Mouse (Mus musculus): ENCODE data around the gene Myo9a. TPM values are rescaled to one million over a fixed set of nuclear protein-coding genes. Genes with fewer than 3 reads are reported as not detected.
"Not testable (repeated sequence)": the region's sequence is repeated elsewhere in the genome, so short reads cannot be mapped to it uniquely, and the experiment has no call there.

The Myo9a gene
- polyA plus RNA-seq, 1 experiment = 4.6 TPM

- TF ChIP-seq POLR2A (IDR thresholded peaks at IDR 0.05; ENCODE audit: low read depth, low read length) (no peak), CTCF (conservative IDR thresholded peaks at IDR 0.05; ENCODE audit: insufficient read depth, insufficient read length, low read depth, low read length) (no peak)
- Histone ChIP-seq H3K4me1 (ENCODE audit: control insufficient read depth, insufficient read depth, low read length) (no peaks in the 10 kb centered on the region), H3K36me3 (ENCODE audit: control insufficient read depth, insufficient read depth, low read length) (no peaks in the 10 kb centered on the region), H3K4me3 (ENCODE audit: insufficient read depth, low read depth, low read length) (no peak overlapping the region), H3K27me3 (replicated peaks; ENCODE audit: control insufficient read depth, insufficient read depth, low read length) (no peaks in the 10 kb centered on the region), H3K27ac (ENCODE audit: insufficient read depth, low read depth, low read length) (no peak overlapping the region)
- WGBS = 66% methylated on average over 3 of the region's 3 CpGs
- no peak for DNase-seq
Measured at GRCm38 (mm10) chr9:59955199-59955598, 204.5 kb downstream of the Myo9a start.

DNA sequence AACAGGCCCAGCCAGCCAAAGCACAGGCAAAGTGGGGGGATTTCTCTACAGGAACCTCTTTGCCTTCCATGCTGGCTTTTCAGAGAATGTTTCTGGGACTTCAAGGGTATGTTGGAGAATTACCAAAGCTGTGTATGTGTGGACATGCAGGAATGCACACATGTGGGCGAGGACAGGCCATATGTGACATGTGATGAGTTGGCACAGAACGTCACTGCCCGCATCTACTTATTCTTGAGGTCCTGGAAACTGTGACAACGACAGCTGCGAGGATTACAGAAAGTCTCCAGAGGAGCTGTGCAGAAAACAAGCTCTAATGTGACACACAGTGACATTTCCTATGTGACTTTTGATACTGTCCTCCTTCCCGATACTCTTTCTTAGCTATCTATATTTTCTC lies 205.0 kb downstream of the Myo9a start:
- TF ChIP-seq POLR2A (IDR thresholded peaks at IDR 0.05; ENCODE audit: low read depth, low read length) (no peak), CTCF (conservative IDR thresholded peaks at IDR 0.05; ENCODE audit: insufficient read depth, insufficient read length, low read depth, low read length) (no peak)
- Histone ChIP-seq H3K27me3 (replicated peaks; ENCODE audit: control insufficient read depth, insufficient read depth, low read length) (no peaks in the 10 kb centered on the region), H3K4me3 (ENCODE audit: insufficient read depth, low read depth, low read length) (no peak overlapping the region), H3K27ac (ENCODE audit: insufficient read depth, low read depth, low read length) (no peak overlapping the region), H3K36me3 (ENCODE audit: control insufficient read depth, insufficient read depth, low read length) (no peaks in the 10 kb centered on the region), H3K4me1 (ENCODE audit: control insufficient read depth, insufficient read depth, low read length) (no peaks in the 10 kb centered on the region)
- DNase-seq = no peak
- WGBS = 86% methylated on average over 6 of the region's 6 CpGs

DNA sequence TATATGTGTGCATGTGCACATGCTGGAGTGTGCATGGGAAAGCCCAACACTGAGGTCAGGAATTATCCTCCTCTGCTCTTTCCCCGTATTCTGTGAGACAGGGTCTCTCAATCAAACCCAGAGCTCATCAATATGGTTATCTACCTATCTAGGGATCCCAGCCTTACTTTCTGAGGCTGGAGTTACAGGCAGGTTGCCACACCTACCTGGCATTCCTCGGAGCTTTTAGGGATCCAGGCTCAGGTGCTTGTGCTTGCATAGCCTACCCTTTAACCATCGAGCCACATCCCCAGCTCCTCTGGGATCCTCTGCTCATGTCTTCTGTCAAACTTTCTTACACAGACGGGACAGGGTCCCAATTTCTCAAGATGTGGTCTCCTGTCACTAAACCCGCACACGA lies 205.8 kb downstream of the Myo9a start:
- Histone ChIP-seq H3K4me1 (ENCODE audit: control insufficient read depth, insufficient read depth, low read length) (no peaks in the 10 kb centered on the region), H3K27ac (ENCODE audit: insufficient read depth, low read depth, low read length) (no peak overlapping the region), H3K4me3 (ENCODE audit: insufficient read depth, low read depth, low read length) (no peak overlapping the region), H3K27me3 (replicated peaks; ENCODE audit: control insufficient read depth, insufficient read depth, low read length) (no peaks in the 10 kb centered on the region), H3K36me3 (ENCODE audit: control insufficient read depth, insufficient read depth, low read length) (no peaks in the 10 kb centered on the region)
- TF ChIP-seq CTCF (conservative IDR thresholded peaks at IDR 0.05; ENCODE audit: insufficient read depth, insufficient read length, low read depth, low read length) = no peak
- TF ChIP-seq POLR2A (IDR thresholded peaks at IDR 0.05; ENCODE audit: low read depth, low read length) = no peak
- WGBS = 55% methylated on average over 6 of the region's 6 CpGs
- no peak for DNase-seq

- H3K36me3 ChIP-seq (ENCODE audit: control insufficient read depth, insufficient read depth, low read length); H3K4me3 ChIP-seq (ENCODE audit: insufficient read depth, low read depth, low read length); DNase-seq; H3K27me3 ChIP-seq (replicated peaks; ENCODE audit: control insufficient read depth, insufficient read depth, low read length); H3K4me1 ChIP-seq (ENCODE audit: control insufficient read depth, insufficient read depth, low read length); H3K27ac ChIP-seq (ENCODE audit: insufficient read depth, low read depth, low read length): not testable (repeated sequence)
- 71% methylated on average over 1 of the region's 1 CpGs for WGBS
Measured at GRCm38 (mm10) chr9:59958115-59958514, 207.4 kb downstream of the Myo9a start.

- H3K27ac ChIP-seq (ENCODE audit: insufficient read depth, low read depth, low read length) = no peak overlapping the region
- H3K27me3 ChIP-seq (replicated peaks; ENCODE audit: control insufficient read depth, insufficient read depth, low read length) = no peaks in the 10 kb centered on the region
- no peaks in the 10 kb centered on the region for H3K4me1 ChIP-seq (ENCODE audit: control insufficient read depth, insufficient read depth, low read length)
- WGBS = 2% methylated on average over 8 of the region's 8 CpGs
- no peak overlapping the region for H3K4me3 ChIP-seq (ENCODE audit: insufficient read depth, low read depth, low read length)
- no peaks in the 10 kb centered on the region for H3K36me3 ChIP-seq (ENCODE audit: control insufficient read depth, insufficient read depth, low read length)
- peak; percentile 87 for DNase-seq
- TF ChIP-seq POLR2A (IDR thresholded peaks at IDR 0.05; ENCODE audit: low read depth, low read length) (no peak), CTCF (conservative IDR thresholded peaks at IDR 0.05; ENCODE audit: insufficient read depth, insufficient read length, low read depth, low read length) (peak; percentile 88)
Measured at GRCm38 (mm10) chr9:59959276-59959675, 208.6 kb downstream of the Myo9a start.

GRCm38 (mm10) chr9:59960559-59960958 lies 209.9 kb downstream of the Myo9a start, which contains the start of gene Nr2e3:
Gene Nr2e3, minus strand, starts transcription at chr9:59960659.
- Histone ChIP-seq H3K27me3 (replicated peaks; ENCODE audit: control insufficient read depth, insufficient read depth, low read length) (no peaks in the 10 kb centered on the region), H3K4me1 (ENCODE audit: control insufficient read depth, insufficient read depth, low read length) (no peaks in the 10 kb centered on the region), H3K27ac (ENCODE audit: insufficient read depth, low read depth, low read length) (no peak within 1 kb of the TSS), H3K36me3 (ENCODE audit: control insufficient read depth, insufficient read depth, low read length) (no peaks in the 10 kb centered on the region), H3K4me3 (ENCODE audit: insufficient read depth, low read depth, low read length) (no peak within 1 kb of the TSS)
- DNase-seq = no peak
- TF ChIP-seq CTCF (conservative IDR thresholded peaks at IDR 0.05; ENCODE audit: insufficient read depth, insufficient read length, low read depth, low read length) (no peak), POLR2A (IDR thresholded peaks at IDR 0.05; ENCODE audit: low read depth, low read length) (no peak)
- 91% methylated on average over 10 of the region's 10 CpGs for WGBS

- Histone ChIP-seq H3K36me3 (ENCODE audit: control insufficient read depth, insufficient read depth, low read length) (no peaks in the 10 kb centered on the region), H3K4me3 (ENCODE audit: insufficient read depth, low read depth, low read length) (no peak overlapping the region), H3K4me1 (ENCODE audit: control insufficient read depth, insufficient read depth, low read length) (no peaks in the 10 kb centered on the region), H3K27me3 (replicated peaks; ENCODE audit: control insufficient read depth, insufficient read depth, low read length) (no peaks in the 10 kb centered on the region), H3K27ac (ENCODE audit: insufficient read depth, low read depth, low read length) (no peak overlapping the region)
- no peak for DNase-seq
- TF ChIP-seq POLR2A (IDR thresholded peaks at IDR 0.05; ENCODE audit: low read depth, low read length) (no peak), CTCF (conservative IDR thresholded peaks at IDR 0.05; ENCODE audit: insufficient read depth, insufficient read length, low read depth, low read length) (no peak)
- 67% methylated on average over 14 of the region's 14 CpGs for WGBS
Measured at GRCm38 (mm10) chr9:59961201-59961955, 210.7 kb downstream of the Myo9a start.
